8 mouse cellular contexts compared by ENCODE assay signal in the genomic region with DNA sequence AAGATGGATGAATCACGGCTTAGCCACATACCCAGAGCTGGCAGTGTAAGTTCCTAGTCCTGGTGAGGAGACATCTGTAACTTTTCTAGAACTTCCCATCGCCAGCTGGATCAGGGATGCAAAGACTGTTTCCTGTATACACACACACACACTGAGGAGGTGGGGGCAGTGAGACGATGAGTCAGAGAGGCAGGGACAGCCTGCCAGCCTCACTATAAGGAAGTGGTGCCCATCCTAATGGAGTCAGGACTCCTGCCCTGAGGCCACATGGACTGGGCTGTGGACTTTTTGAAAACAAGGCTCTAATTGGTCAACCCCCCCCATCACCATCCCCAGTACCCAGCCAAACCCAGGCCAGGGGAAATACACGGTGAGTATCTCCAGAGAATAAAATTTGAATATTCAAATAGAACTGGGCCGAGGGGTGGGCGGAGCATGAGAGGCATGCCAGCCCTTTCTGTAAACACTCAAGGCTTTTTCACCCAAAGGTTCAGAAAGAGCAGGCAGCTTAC.
DNase-seq lines count a peak whose midpoint lies in the region.

No protein-coding gene starts in this region.

- peak; percentile 15 to 36 for DNase-seq in layer of hippocampus, adult 18-20 months (ENCODE audit: low spot score in 2 of 2)
- no peak for DNase-seq in layer of hippocampus, postnatal 14 days (ENCODE audit: low spot score in 2 of 2)
- DNase-seq in R1 (ENCODE audit: low read depth, low spot score), result peak; percentile 18
- peak; percentile 52 to 78 for DNase-seq in frontal cortex, adult 2 months (ENCODE audit: extremely low spot score in 1 of 2, low spot score in 1 of 2)
- DNase-seq in lung, adult 18-20 months, result peak; percentile 32 to 51
- DNase-seq in right cerebral cortex, postnatal 25 days, result peak; percentile 56
- no peak for DNase-seq in ovary, postnatal 36 days (ENCODE audit: low spot score)
- DNase-seq in thymus, postnatal 36 days, result no peak

Comparison
In these comparisons a context has a peak if more than half of its experiments do, and no peak if none do; other contexts are left out.
1. DNase-seq: peak in layer of hippocampus, adult 18-20 months (2 of 2), R1 (single experiment), frontal cortex, adult 2 months (2 of 2), lung, adult 18-20 months (2 of 2) and right cerebral cortex, postnatal 25 days (single experiment); none in layer of hippocampus, postnatal 14 days (0 of 2), ovary, postnatal 36 days (single experiment) and thymus, postnatal 36 days (0 of 2).